Mouse (Mus musculus): ENCODE results near the gene Rbms3.
A peak's percentile ranks its signal among the peaks of the same experiment; 100 is the strongest.

Gene Rbms3

DNA sequence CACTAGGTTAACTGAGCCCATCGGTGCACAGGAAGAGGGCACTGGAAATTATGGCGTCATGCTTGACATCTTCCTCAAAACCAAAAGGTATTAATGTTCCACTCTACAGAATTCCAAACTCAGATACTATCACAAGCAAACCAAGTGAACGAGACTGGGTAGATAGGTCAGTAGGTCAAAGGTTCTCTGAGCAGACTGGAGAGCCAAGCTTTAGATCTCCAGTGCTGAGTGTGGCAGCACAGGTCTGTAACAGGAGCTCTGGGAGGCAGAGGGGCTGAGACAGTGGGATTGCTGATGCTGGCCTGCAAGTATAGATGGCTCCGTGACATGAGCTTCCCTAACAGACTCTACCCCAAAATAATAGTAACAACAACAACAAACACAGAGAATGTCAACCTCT, 682.3 kb downstream of the Rbms3 start:
- DNase-seq, result no peak

DNA sequence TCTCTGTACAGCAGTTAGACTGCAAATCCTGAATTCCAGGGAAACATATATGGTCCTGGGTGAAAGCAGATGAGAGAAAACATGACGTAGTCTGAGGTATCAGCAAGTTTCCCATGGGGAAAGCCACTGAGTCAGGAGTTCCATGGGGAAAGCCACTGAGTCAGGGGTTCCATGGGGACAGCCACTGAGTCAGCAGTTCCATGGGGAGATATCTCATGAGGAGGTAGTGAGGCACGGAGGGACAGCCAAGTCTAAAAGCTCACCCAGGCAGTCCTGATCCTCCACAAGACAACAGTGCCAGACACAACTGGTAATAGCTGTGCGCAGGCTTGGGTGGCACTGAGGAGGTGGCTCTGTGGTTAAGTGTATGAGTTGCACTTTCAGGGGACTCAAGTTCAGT, 682.9 kb downstream of the Rbms3 start:
- DNase-seq, result no peak

DNA sequence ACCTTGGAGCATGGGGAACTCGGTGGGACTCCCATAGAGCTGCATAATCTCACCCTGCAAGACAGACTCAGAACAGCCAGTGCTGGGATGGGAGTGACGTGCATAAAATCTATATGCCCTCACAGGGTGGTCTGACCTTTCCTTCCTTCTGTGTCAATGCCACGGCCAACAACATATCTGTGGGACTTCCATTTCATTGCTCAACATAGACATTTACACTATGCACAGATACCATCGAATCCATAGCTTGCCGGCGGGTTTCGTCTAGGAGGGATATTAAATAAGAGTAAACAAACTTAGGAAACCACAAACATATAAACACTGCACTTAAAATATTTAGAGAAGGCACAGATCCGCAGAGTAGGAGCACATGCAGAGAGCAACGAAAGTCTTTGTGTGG, 684.0 kb downstream of the Rbms3 start:
- no peak for DNase-seq

DNA sequence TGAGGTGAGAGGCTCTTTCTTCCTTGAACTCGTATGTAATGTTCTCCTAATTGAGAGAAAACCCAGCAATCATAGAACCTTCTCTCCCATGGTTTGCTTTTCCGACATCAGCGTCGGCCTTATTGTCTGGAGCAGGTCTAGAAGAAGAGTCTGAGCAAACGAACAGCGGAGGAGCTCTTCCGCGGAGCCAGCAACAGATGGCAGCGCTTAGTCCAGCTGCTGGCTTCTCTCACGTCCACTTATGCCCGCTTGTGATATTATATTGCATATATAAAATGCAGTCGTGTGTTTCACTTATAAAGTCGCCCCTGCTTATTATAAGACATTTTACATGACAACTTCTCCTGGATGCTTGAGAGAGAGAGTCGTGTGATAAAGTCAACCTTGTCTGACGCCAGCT, 685.8 kb downstream of the Rbms3 start:
- no peak for DNase-seq

DNA sequence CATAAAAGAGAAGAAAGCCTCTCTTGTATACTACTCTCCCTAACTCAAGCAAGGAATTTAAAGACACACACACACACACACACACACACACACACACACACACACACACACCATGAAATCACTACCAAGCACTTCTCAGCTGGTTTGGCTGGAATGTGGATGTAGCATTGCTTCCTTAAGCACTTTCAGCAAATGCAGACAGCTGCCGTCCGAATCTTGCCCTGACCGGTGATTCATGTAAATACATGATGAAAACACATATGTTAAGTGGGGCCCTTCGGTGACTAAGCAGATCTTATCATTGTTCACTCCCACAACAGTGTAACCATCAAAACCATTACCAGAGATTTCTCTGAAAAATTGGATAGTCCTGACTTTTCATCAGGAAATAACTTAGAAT, 688.6 kb downstream of the Rbms3 start:
- no peak for DNase-seq

DNA sequence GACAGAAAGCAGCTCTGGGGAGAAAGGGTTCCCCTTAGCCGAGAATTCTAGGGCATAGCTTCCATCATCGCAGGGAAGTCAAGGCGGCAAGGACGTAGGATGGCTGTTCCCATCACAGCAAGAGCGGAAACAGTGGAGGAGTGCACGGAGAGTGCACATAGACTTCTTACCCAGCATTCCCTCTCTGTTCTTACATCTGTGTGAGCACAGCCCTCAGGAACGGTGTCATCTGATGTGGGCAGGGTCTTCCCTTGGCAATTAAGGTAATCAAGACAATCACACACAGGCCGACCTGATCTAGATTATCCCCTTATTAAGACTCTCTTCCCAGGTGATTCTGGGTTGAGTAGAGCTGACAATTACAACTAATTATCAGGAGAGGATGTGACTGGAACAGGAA, 689.0 kb downstream of the Rbms3 start:
- no peak for DNase-seq

DNA sequence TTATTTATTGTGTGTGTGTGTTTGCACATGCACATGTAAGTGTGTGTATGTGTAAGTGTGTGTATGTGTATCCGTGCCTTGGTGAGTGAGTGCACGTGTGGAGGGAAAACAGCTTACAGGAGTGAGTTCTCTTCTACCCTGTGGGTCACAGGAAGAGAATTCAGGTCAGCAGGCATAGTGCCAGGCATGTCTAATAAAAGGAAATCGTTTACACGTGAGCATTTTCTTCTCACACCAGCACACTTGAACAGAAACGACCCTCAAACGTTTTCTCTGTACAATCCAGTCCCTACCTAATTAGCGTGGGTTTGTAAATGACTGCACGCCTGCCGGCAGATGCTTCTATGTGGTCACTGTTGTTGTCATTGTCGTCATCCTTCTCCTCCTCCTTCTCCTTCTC, 701.4 kb downstream of the Rbms3 start:
- DNase-seq, result no peak

DNA sequence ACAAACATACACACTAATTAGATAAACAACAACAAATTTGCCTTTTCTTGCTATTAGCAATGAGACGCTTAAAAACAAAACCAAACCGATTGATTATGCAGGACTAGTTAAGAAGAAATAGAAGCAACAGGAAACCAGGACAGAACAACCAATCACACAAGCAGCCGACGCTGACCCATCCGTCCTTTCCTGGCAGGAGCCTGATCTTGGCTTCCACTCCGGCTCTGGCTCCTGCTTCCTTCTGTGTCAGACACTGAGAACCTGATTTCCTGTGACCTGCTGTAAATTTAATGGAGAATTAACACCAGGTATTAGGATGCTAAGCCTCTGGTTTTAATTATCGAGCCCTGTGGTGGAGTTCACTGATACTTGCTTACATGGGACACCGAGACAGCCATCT, 706.6 kb downstream of the Rbms3 start:
- DNase-seq, result no peak

DNA sequence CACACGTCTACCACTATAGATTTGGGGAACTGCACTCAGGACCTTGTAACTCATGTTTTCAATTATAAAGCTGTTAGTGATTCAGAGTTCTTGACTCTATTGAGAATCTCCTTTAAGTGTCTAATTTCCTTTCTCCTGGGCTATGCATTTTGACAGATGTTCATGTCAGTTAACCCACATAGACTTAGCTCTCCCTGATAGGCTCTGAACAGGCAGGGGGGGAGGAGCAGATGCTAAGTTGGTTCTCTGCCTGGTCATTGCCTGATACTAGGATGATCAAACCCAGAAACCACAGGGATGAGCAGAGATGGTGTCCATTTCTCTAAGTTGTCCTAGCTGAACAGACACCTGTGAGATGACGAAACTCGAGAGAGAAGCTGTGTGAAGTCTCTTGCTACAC, 707.2 kb downstream of the Rbms3 start:
- no peak for DNase-seq

DNA sequence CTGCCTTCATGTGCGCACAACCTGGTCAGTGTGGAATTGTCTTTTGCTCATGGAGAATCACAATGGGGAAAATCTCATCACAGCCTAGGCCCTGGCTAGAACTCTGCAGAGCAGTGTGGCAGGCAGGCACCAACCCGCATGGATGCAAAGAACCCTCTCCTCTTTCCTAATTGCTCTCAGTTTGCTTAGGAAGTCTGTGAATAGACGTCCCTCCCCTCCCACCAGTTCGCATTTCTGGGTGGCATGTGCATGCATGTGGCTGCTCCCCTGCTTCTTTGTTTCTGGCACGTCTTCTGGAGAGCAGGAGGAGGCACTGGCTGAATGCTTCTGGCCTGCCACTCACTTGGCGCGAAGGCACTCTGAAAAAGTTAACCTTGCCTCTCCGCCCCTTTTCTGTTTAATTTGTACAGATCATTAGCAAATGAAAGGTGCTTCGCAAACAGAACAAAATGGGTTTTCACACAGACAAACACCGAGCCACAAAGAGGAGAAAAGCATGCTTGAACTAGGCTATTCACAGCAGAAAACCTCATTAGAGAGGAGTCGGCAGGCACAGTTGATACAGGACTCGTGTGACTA, 710.2 kb downstream of the Rbms3 start:
- no peak for DNase-seq

DNA sequence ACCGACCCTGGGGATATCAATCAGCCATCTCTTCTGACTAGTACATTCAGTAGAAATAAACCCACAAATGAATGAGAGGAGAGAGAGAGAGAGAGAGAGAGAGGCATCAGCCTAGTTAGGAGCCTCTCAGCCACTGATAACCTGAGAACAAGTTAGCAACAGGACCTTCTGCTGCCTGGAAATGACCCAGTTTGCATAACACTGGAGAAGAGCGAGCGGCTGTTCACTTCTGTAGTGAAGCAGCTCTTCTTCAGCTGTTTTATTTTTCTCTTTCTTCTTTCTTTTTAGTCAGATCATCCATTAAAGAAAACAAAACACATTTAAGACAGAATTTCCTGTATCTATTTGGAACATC, 717.2 kb downstream of the Rbms3 start:
- DNase-seq, result no peak

DNA sequence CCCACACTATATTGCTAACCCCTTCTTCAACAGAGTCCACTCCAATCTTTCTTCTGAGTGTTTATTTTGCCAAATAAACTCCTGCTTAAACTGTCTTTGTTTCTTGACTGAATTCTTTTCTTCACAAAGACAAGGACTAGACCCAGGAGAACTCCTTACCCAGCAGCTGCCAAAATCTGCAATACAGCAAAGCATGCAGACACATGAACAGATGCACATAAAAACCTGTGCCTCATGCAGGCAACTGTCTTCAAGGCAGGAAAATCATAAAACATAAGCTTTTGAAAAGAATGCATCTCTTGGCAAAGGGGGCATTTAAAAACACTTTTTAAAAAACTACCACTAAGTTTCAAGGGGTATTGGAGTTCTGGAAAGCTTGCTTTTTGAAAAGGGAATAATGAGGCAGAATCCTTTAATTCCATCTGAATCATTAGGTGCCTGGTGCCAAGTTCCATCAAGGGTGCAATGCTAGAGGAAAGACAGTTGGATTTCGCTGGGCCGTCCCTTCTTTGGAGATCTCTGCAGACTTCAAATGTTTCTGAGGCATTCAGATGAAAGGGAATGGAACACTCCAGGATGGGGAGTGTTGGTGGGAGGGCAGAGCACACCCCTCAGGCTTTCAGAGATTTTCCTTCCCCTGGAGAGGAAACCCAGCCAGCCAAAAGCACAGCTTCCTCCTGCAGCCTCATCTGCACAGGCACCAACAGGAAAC, 717.8 kb downstream of the Rbms3 start:
- peak; percentile 12 for DNase-seq

DNA sequence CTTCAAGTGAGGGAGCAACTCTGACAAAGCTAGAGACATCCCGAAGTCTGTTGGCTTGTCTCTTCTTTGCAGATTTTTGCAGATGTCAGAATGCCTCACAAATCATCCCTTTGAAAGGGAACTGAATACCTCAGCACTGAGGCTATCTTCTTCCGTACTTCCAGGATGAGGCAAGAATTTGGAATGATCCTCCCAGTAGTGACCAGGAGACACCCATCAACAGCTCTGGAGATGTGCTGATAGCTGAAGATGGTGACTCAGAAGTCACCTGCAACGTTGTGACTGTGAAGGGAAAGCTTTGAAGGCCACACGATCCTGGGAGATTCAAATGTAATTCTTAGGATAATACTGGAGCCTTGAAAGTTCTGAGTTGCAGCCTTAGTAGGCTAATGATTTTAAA, 720.2 kb downstream of the Rbms3 start:
- no peak for DNase-seq

DNA sequence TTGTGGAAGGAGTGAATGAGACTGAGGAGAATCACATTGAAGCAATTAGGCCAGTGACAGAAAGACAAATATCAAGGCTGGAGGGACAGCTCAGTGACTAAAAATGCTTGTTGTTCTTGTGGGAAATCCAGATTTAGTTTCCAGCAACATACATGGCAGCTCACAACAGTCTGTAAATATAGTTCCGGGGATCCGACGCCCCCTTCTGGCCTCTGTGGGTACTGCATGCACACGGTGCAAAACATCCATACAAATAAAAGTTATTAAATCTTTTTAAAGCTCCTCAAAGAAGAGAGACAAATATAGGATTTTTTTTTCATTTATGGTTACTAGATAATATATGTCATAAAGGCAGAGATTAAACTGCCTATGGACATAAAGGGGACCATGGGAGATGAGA, 722.8 kb downstream of the Rbms3 start:
- no peak for DNase-seq

DNA sequence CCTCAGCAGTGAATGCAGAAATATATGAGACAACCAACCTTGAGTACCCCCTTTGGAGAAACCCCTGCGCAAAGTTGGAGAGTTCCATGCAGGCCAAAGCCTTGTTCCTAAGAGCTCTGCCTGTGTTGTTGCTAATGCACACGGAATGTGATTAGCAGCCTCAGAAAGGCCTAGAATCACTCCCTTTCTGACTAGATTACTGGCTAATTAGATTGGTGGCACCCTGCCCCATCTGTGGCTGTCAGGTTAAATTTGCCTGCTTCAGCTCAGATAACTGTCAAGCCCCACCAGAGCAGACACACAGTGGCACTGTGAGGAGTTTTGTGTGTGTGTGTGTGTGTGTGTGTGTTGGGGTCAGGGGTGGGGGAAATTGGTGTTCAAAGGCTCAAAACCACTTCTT, 724.1 kb downstream of the Rbms3 start:
- DNase-seq, result no peak

DNA sequence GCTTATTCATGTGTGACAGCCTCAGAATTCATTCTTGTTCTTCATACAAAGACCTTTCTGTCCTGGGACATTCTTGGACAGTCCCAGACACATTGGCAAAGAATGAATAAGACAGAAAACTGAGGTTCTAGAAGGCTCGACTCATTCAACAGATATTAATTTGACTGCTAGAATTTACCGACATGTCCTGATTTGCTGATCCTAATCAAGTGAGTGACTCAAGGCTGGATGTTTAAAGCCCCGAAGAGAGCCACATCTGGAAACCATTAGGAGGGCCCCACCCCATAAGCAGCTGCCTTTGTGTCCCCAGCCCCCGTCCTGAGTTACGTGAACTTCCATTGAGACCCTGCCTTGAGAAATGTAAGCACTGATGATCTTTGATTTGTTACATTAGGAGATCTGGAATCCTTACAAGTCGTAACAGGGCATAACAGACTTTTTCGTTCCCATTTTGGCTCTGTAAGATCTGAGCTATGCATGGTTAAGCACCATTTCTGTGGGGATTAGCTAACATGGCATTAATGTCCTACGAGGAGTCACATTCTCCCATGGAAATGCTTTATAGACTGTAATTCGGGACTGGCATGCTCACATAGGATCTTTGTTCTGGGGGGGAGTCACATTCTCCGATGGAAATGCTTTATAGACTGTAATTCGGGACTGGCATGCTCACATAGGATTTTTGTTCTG, 726.3 kb downstream of the Rbms3 start:
- DNase-seq, result no peak

DNA sequence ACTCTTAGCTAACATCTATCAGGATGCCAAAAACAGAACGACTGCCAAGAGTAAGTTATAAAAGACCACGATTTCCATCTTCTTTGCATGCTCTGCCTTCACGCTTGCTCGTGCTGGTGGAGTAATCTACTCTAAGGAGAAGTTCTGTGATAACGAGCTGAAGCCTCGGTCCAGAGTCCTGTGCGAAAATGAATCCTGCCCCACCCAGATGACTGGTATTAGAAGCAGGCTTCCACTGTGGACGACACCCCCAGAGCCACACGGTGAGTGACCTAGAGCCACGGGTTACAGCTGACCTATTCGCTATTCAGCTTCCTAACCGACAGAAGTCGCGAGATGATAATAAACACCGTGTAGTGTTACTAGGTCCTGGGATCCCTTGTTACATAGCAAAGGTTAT, 730.3 kb downstream of the Rbms3 start:
- no peak for DNase-seq

DNA sequence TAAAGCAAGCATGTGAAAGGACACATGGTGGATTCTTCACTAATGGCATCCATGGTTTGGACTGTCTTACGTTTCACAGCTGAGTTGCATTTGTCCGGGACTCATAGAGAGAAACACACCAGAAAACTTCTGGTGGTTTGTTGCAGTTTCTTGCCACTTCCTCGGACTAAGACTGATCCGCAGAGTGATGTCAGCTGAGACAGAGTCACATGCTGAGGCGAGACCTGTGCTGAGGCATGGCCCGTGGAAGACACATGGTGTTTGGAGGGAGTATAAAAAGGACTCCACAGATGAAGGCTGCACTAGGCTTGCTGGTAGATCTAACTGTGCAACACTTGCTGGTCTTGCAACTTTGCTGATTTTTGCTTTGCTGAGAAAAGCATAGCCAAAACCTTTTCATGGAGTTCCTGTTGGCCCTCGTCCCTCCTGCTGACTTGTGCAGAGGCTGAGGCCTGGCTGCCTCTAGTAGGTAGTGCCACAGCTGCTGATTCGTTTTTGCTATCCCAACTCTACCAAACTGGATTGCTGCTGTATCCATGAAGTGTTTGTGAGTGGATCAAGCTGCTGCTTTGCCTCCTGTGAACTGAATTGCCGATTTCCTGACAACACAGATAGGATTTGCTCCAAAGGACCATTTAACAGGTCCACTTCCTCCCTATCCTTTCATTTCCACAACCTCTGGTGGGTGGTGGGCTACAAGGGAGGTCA, 742.6 kb downstream of the Rbms3 start:
- no peak for DNase-seq

DNA sequence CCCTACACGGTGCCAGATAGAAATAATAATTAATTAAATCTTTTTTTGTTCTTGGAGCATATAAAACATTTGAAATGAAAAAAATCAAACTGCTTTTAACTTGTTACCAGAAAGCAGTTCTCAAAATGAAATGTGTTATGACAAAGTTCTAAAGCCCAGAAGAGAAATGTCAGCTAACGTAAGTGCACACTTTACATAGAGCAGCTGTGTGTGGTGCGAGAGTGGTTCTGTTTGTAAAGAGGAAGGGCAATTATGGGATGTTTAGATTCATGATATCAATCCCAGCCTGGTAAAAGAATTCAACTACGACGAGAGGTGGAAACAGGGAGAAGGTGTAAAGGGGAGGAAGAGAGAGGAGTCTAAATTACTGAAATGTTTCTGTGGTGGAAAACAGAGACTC, 744.1 kb downstream of the Rbms3 start:
- DNase-seq, result no peak

DNA sequence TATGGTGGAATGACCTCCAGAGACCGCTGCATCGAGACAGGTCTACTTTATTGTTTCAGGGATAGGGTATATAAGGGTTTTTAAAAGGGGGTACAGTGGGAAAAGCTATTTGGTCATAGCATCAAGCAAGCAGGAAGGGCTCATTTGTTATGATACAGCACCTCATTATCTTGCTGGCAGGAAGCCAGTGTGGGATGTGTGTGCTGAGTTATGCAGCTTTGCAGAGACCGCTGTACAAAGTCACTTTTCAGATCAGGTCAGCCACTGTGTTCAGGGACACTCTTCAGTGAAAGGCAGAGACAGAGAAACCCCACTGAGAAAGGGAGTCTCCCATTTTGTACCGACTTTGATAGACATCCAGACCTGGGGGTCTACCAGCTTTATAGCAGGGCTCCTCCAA, 749.2 kb downstream of the Rbms3 start:
- peak; percentile 76 for DNase-seq

DNA sequence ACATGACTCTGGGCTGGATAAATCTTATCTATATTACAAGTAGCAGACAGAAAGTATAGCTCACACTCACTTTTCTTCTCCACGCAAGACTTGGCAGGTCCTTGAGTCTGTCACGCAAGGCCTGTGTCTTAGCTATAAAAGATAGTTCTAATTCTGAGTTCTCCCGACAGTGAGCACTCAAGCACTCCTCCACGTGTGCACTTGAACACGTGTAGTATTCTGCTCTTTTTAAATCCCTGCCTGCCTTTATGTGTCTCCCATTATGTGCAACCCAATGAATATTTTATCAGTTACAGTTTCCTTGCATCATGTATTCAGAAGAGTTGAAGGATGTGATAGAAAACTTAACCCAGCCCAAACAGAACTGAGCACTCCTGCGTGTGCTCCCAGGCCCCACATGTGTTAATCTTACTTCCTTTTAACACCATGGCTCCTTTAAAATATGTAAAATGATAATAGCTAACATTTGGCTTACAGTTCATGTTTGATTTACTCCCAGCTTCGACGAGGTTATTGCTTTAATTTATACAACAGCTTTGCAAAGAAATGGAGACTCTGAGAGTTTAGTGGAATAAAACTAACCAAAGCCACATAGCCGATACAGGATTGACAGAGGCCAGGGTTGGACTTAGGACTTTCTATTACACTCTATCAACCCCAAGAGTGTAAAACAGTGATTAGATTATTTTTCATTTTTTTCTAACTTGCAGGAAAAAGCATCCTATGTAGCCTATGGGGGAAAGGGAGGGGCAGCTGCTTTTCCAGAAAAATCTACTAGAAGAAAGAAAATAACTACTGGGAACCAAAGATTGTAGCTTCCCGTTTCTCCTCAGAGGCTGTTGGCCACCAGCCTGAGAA, 749.9 kb downstream of the Rbms3 start:
- no peak for DNase-seq

DNA sequence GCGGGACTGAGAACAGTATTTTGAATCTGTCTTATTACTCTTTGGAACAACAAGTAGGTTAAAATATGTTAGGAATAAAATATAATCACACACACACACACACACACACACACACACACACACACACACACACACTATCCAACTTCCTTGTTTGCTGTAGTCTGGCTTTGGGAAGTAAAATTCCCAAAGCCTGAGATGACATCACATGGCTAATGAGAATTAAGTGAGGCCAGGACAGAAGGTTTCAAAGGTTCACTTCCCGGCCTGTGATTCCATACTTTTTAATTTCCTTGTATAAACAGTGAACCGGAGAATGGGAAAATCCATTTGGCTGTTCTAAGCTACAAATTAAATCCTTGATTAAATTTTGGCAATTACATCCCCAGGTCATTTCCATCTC, 752.9 kb downstream of the Rbms3 start:
- no peak for DNase-seq

DNA sequence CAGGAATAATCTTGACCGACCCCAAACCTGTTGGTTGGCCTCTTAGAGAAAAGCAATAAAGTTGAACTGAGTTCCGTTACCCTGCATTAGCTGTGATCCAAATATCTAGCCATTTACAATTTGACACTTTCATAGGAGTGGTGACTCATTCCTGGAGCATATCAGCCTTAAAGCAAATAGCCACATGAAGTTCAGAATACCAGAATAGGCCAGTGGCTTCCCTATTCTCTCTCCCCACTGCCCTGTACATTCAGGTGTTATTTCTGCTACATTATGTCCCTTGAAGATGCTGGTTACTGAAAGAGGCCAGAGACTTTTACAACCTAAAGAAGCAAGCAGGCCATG, 755.8 kb downstream of the Rbms3 start:
- DNase-seq, result no peak
